Comparison of ENCODE assay signal across 11 mouse cellular contexts in the genomic region with DNA sequence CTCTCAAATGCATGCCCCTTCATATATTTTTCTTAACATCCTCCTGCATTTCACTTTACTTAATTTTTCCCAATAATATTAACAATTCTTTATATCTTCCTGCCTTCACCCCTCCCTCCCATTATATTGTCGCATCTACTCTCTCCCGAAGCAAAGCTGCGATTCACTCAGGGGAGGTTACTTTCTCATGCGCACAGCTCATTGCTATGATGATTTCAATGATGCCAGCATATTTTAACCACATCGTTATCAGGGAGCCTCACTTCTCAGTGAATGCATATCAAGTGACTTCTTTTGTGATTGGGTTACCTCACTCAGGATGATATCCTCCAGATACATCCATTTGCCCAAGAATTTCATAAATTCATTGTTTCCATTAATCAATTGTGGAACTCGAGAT.
DNase-seq lines count a peak whose midpoint lies in the region; ATAC-seq and TF ChIP-seq lines count a peak whose summit lies in the region.
"Had no signal": no experiment of that assay in that cellular context is flagged by ENCODE, and none has a peak within 500 bp of the region (broad histone marks: within the 10 kb centered on the region; RNA-seq: fewer than 3 reads in every experiment).

No protein-coding gene starts in this region.

- H3K9ac ChIP-seq in lung, embryonic 14.5 days, result no peak overlapping the region
- peak overlapping the region; percentile 61 for H3K9ac ChIP-seq in hindbrain, embryonic 14.5 days
- peak overlapping the region; percentile 59 for H3K9ac ChIP-seq in neural tube, embryonic 14.5 days (replicated peaks; ENCODE audit: low read depth, low read length)
- H3K9ac ChIP-seq: embryonic facial prominence, embryonic 15.5 days; liver, embryonic 12.5 days had no signal

- TF ChIP-seq POLR2A in cerebellum, adult 2 months (IDR thresholded peaks at IDR 0.05; ENCODE audit: borderline replicate concordance, insufficient read depth, low read length), result no peak

- 12% methylated on average over 6 of the region's 6 CpGs for WGBS in cerebellum, adult 2 months
- WGBS in lung, embryonic 14.5 days, result 70% methylated on average over 6 of the region's 6 CpGs
- WGBS in hindbrain, embryonic 14.5 days, result 14% methylated on average over 6 of the region's 6 CpGs
- WGBS in neural tube, embryonic 14.5 days, result 19% methylated on average over 6 of the region's 6 CpGs

- no peaks in the 10 kb centered on the region for H3K27me3 ChIP-seq in cerebellum, adult 2 months (ENCODE audit: control insufficient read depth, insufficient read depth, low read length)
- no peaks in the 10 kb centered on the region for H3K27me3 ChIP-seq in lung, embryonic 14.5 days (ENCODE audit: insufficient read depth, low read length)
- no peaks in the 10 kb centered on the region for H3K27me3 ChIP-seq in hindbrain, embryonic 14.5 days (ENCODE audit: control insufficient read depth, insufficient read depth, low read length)
- no peaks in the 10 kb centered on the region for H3K27me3 ChIP-seq in neural tube, embryonic 14.5 days (ENCODE audit: control insufficient read depth, insufficient read depth, low read length)
- H3K27me3 ChIP-seq: embryonic facial prominence, embryonic 15.5 days; liver, embryonic 12.5 days had no signal

- H3K4me2 ChIP-seq in lung, embryonic 14.5 days, result peak overlapping the region; percentile 40; the same call in 1 of the 2 replicates
- peak overlapping the region; percentile 62 for H3K4me2 ChIP-seq in hindbrain, embryonic 14.5 days (replicated peaks)
- H3K4me2 ChIP-seq in neural tube, embryonic 14.5 days (ENCODE audit: low read depth, low read length), result peak overlapping the region; percentile 49
- H3K4me2 ChIP-seq: embryonic facial prominence, embryonic 15.5 days; liver, embryonic 12.5 days had no signal

- TF ChIP-seq CTCF in cerebellum, adult 2 months (IDR thresholded peaks at IDR 0.05; ENCODE audit: borderline replicate concordance, insufficient read depth, low read depth, low read length), result no peak
- no peak for TF ChIP-seq CTCF in lung, embryonic 14.5 days (IDR thresholded peaks at IDR 0.05; ENCODE audit: low read depth)

- no peak for ATAC-seq in lung, embryonic 14.5 days (ENCODE audit: insufficient read depth)
- peak; percentile 66 for ATAC-seq in hindbrain, embryonic 14.5 days (ENCODE audit: low FRiP score)
- ATAC-seq in neural tube, embryonic 14.5 days (ENCODE audit: low read depth), result peak; percentile 85
- no peak for ATAC-seq in inflammation-experienced regulatory T-cells, adult 6 months
- ATAC-seq: liver, embryonic 12.5 days had no signal

- no peak overlapping the region for H3K27ac ChIP-seq in cerebellum, adult 2 months (ENCODE audit: insufficient read depth, low read length)
- H3K27ac ChIP-seq in lung, embryonic 14.5 days (ENCODE audit: low read depth), result no peak overlapping the region
- peak overlapping the region; percentile 97 for H3K27ac ChIP-seq in hindbrain, embryonic 14.5 days
- peak overlapping the region; percentile 95 for H3K27ac ChIP-seq in neural tube, embryonic 14.5 days (ENCODE audit: low read depth, low read length)
- H3K27ac ChIP-seq: embryonic facial prominence, embryonic 15.5 days; liver, embryonic 12.5 days had no signal

- H3K36me3 ChIP-seq in lung, embryonic 14.5 days (ENCODE audit: insufficient read depth), result no peaks in the 10 kb centered on the region
- H3K36me3 ChIP-seq in hindbrain, embryonic 14.5 days (replicated peaks; ENCODE audit: control insufficient read depth, insufficient read depth), result no peaks in the 10 kb centered on the region
- H3K36me3 ChIP-seq in neural tube, embryonic 14.5 days (ENCODE audit: control insufficient read depth, insufficient read depth, low read length), result no peaks in the 10 kb centered on the region
- H3K36me3 ChIP-seq: embryonic facial prominence, embryonic 15.5 days; liver, embryonic 12.5 days had no signal

- DNase-seq in cerebellum, adult 2 months, result peak in 1 of 2 experiments; percentile 15
- DNase-seq in cerebellum, postnatal 36 days, result no peak
- DNase-seq in lung, embryonic 14.5 days, result no peak
- DNase-seq in lung, adult 18-20 months, result no peak
- peak; percentile 70 for DNase-seq in hindbrain, embryonic 14.5 days (ENCODE audit: low spot score)
- no peak for DNase-seq in T-cell, adult 2 months (ENCODE audit: low spot score)
- DNase-seq: gastrocnemius, postnatal 25 days had no signal

- peak overlapping the region; percentile 67 for H3K4me3 ChIP-seq in cerebellum, adult 2 months (replicated peaks; ENCODE audit: insufficient read depth, low read depth, low read length)
- H3K4me3 ChIP-seq in lung, embryonic 14.5 days (ENCODE audit: low read depth, low read length), result no peak overlapping the region
- H3K4me3 ChIP-seq in hindbrain, embryonic 14.5 days (replicated peaks; ENCODE audit: low read length), result peak overlapping the region; percentile 26
- H3K4me3 ChIP-seq in neural tube, embryonic 14.5 days (ENCODE audit: low read depth, low read length), result peak overlapping the region; percentile 24
- H3K4me3 ChIP-seq: embryonic facial prominence, embryonic 15.5 days; liver, embryonic 12.5 days had no signal

- no peaks in the 10 kb centered on the region for H3K4me1 ChIP-seq in cerebellum, adult 2 months (ENCODE audit: control insufficient read depth, insufficient read depth, low read length)
- H3K4me1 ChIP-seq in lung, embryonic 14.5 days (ENCODE audit: insufficient read depth), result no peaks in the 10 kb centered on the region
- peaks cover 19% of the 10 kb centered on the region; the same call in 1 of the 2 replicates for H3K4me1 ChIP-seq in hindbrain, embryonic 14.5 days (replicated peaks; ENCODE audit: control insufficient read depth, insufficient read depth, low read length)
- peaks cover 7% of the 10 kb centered on the region; the same call in 1 of the 2 replicates for H3K4me1 ChIP-seq in neural tube, embryonic 14.5 days (ENCODE audit: control insufficient read depth, insufficient read depth, low read length)
- H3K4me1 ChIP-seq: embryonic facial prominence, embryonic 15.5 days; liver, embryonic 12.5 days had no signal

- no peaks in the 10 kb centered on the region for H3K9me3 ChIP-seq in lung, embryonic 14.5 days (ENCODE audit: low read depth, low read length)
- H3K9me3 ChIP-seq in hindbrain, embryonic 14.5 days (ENCODE audit: control insufficient read depth, low read length), result no peaks in the 10 kb centered on the region
- H3K9me3 ChIP-seq in neural tube, embryonic 14.5 days (ENCODE audit: control insufficient read depth, low read length), result no peaks in the 10 kb centered on the region
- H3K9me3 ChIP-seq: embryonic facial prominence, embryonic 15.5 days; liver, embryonic 12.5 days had no signal

Comparison
In these comparisons a context has a peak if more than half of its experiments do, and no peak if none do; other contexts are left out.
1. H3K27ac ChIP-seq: peak in hindbrain, embryonic 14.5 days (single experiment) and neural tube, embryonic 14.5 days (single experiment); none in cerebellum, adult 2 months (single experiment) and lung, embryonic 14.5 days (single experiment).
2. ATAC-seq: peak in hindbrain, embryonic 14.5 days (single experiment) and neural tube, embryonic 14.5 days (single experiment); none in lung, embryonic 14.5 days (single experiment) and inflammation-experienced regulatory T-cells, adult 6 months (single experiment).
3. Peak in every context shown above with its lines, with median percentiles within 50 percentile points of each other: H3K4me2 ChIP-seq.